Mouse (Mus musculus) megakaryocyte, embryonic 14.5 days (primary cell): ENCODE results near the gene Kifc1. TPM values are rescaled to one million over a fixed set of nuclear protein-coding genes. Genes with fewer than 3 reads are reported as not detected.
"Not testable (repeated sequence)": the region's sequence is repeated elsewhere in the genome, so short reads cannot be mapped to it uniquely, and the experiment has no call there.

Experiments used
- H3K27me3 ChIP-seq: replicated peaks from 2 replicates; pipeline ENCODE3; 2012; ENCODE audit warnings: inconsistent platforms
- H3K36me3 ChIP-seq: replicated peaks from 2 replicates; pipeline ENCODE3; 2012; ENCODE audit warnings: low read length, inconsistent platforms, mixed read lengths
- H3K4me1 ChIP-seq: 2 replicates; pipeline ENCODE4 v1.6.1; 2012; ENCODE audit warnings: inconsistent platforms
- H3K4me3 ChIP-seq: replicated peaks from 2 replicates; pipeline ENCODE3; 2012; ENCODE audit warnings: moderate library complexity, mild to moderate bottlenecking, inconsistent platforms
- H3K9me3 ChIP-seq: 2 replicates; pipeline ENCODE4 v1.6.1; 2012; ENCODE audit warnings: inconsistent platforms
- FLI1 ChIP-seq: IDR thresholded peaks from 2 replicates; pipeline ENCODE4 v1.6.1; 2012; ENCODE audit warnings: low read length, inconsistent platforms, mixed read lengths
- GATA1 ChIP-seq: IDR thresholded peaks from 3 replicates; pipeline ENCODE4 v1.6.1; 2012; ENCODE audit warnings: mixed read lengths, low read length, inconsistent platforms, borderline replicate concordance
- polyA plus RNA-seq: library from polyadenylated mRNA; stranded (reverse); fragments of >175 nt; gene quantifications from 2 replicates; pipeline ENCODE4 v1.2.3, GENCODE M21; 2012; ENCODE audit warnings: low replicate concordance; ENCODE audit not compliant: insufficient read depth

Kifc1 gene
- polyA plus RNA-seq, 1 experiment = 31.7 TPM

DNA sequence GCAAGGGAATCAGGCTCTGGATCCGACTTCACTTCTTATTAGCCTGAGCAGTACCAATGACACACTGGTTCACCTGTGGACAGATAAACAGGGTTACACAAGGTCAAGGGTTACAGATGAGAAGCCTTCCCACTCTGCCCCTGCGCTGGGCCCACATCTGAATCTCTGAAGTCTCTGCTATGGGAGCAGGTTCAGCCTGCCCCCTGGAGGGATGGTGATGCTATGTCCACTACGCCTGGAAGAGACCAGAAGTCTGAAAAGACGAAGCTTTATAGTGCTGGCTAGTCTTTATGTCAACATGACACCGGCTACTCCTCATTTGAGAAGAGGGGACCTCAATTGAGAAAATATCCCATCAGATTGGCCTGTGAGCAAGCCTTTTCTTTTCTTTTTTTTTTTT lies 14.7 kb downstream of the Kifc1 start:
- not testable (repeated sequence) for H3K4me1 ChIP-seq, H3K27me3 ChIP-seq, H3K9me3 ChIP-seq, H3K4me3 ChIP-seq
- peaks cover 25% of the 10 kb centered on the region for H3K36me3 ChIP-seq

DNA sequence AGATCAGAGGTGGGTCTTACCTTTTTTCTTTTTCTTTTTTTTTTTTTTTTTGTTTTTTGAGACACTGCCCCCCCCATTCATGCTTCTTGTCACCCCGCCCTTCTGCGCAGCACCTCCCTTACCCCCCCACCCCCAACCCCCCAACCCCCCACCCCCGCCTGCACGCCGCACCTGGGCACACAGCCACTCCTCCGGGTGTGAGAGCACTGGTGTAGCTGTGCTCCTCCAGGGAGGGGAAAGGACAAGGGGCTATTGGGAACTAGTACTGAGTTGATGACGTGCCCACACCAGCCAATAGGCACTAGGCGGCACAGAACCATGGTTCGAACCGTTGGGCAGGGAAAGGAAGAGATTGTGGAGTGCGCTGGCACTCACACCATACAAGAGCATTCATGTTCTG lies 16.1 kb downstream of the Kifc1 start:
- Histone ChIP-seq H3K4me3 (peak overlapping the region; percentile 78), H3K27me3 (no peaks in the 10 kb centered on the region), H3K9me3 (no peaks in the 10 kb centered on the region), H3K36me3 (peaks cover 20% of the 10 kb centered on the region), H3K4me1 (peaks cover 3% of the 10 kb centered on the region; the same call in 1 of the 2 replicates)
- TF ChIP-seq FLI1 (no peak), GATA1 (no peak)

DNA sequence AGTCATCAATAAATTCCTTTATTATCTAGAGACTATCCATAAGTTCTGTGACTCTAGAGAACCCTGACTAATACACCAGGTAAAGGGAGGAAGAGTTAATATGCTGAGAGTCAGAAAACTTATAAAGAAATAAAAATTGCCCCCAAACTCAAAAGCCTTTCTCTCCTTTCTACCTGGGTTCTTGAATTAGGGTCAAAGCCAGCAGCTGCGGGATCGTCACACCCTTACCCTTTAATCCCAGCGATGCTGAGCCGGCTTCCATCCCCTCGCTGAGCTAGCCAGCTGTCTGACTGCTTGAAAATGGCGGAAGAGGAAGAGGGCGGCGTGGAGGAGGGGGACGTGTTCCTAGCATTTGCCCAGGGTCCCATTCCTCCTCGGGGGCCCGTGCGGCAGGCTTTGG lies 16.9 kb downstream of the Kifc1 start, which contains the start of gene Gm7029:
Gm7029 (plus strand) TSS at position 301 of the 400 bp plus-strand sequence.
- H3K9me3 ChIP-seq = not testable (repeated sequence)

DNA sequence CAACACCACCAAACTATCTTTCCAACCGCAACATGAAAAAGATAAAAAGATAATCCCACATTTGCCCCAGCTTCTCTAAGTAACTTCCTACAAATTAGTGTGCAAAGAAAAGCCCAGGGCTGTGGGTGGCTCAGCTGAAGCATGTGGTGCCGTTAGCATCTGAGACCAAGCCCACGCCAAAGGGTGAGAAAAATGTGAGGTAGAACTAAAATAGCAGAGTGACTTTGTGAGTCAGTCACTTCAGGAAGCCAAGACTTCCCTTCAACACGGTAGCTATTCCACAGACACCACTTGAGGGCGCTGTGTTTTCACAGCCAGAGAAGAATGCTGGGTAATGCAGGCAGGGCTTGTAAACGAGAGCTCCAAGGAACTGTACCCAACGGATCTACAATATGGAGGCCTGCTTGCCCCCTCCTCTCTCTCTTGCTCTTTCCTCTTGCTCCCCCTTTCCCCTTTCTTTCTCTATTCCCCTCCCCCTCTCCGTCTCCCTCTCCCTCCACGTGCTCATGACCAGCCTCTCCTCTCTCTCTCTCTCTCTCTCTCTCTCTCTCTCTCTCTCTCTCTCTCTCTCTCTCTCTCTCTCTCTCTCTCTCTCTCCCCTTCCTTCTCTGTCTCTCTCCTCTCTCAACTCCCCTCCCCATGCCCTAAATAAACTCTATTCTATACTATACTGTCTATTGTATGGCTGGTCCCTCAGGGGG lies 25.0 kb downstream of the Kifc1 start:
- peaks cover 7% of the 10 kb centered on the region for H3K4me1 ChIP-seq
- no peaks in the 10 kb centered on the region for H3K27me3 ChIP-seq
- no peaks in the 10 kb centered on the region for H3K9me3 ChIP-seq
- TF ChIP-seq GATA1 (no peak), FLI1 (no peak)
- peak overlapping the region; percentile 83 for H3K4me3 ChIP-seq
- peaks cover 10% of the 10 kb centered on the region for H3K36me3 ChIP-seq

More for the DNA sequence above, 16.9 kb downstream of the Kifc1 start, which contains the start of gene Gm7029:
- not testable (repeated sequence) for H3K4me1 ChIP-seq, H3K27me3 ChIP-seq
- Histone ChIP-seq H3K36me3 (peaks cover 17% of the 10 kb centered on the region), H3K4me3 (peak within 1 kb of the TSS; percentile 78)

DNA sequence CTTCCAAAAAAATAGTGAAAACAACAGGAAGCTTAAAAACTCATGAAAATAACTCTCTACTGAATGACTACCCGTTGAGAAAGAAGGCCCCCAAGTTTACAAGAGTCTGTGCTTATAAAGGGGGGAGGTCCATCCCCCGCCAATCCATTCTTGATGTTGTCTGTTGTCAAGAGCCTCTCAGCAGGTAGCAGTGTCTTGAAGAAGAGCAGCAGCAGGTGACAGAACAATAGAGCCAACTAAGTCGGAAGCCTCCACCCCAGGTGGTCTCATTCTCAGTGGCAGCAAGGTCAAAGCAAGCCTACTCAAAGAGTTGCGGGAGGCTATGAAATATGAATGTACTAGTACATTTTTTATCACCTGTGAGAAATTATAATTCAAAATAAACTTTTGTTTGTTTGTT lies 32.6 kb downstream of the Kifc1 start:
- Histone ChIP-seq H3K27me3 (no peaks in the 10 kb centered on the region), H3K9me3 (peaks cover 3% of the 10 kb centered on the region; the same call in 1 of the 2 replicates), H3K36me3 (peaks cover 2% of the 10 kb centered on the region), H3K4me1 (no peaks in the 10 kb centered on the region), H3K4me3 (no peak overlapping the region)
- no peak for TF ChIP-seq GATA1
- no peak for TF ChIP-seq FLI1

DNA sequence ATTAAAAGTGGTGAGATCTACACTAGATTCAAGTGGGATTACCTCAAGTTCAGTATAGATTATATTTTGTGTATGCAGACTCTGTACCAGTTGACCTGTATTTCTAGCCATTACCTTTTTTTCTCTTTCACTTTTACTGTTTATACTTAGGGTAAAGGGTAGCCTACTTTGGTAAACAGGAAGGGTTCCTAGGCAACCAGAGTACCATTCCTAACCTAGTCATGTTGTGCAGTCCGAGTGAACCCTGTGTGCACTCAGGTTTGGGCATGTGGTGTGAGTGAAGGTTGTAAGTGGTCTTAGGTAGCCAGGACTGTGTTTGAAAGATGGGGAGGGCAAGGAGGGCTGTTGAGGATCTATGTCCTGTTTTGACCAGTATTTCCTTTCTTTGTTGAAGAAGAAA lies 39.1 kb downstream of the Kifc1 start:
- Histone ChIP-seq H3K36me3 (peaks cover 18% of the 10 kb centered on the region), H3K4me1 (peaks cover 19% of the 10 kb centered on the region), H3K27me3 (no peaks in the 10 kb centered on the region), H3K9me3 (no peaks in the 10 kb centered on the region), H3K4me3 (no peak overlapping the region)
- no peak for TF ChIP-seq GATA1
- TF ChIP-seq FLI1 = no peak

DNA sequence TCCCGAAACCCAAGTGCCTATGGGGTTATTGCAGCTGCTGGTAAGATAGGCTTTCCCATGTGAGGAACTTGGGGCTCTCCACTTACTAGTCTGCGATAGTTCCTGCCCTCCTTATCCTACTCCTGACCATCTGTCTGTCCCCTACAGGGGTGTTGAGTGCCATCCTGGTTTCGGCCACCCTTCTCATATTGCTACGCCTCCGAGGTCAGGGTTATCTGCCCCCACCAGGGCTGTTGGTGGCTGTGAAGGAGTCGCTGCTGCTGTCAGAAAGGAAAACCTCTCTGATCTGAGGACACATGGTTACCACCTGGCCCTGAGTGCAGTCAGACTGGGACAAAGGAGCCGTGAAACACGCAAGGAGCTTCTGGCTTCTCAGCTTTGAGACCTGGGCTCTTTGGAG lies 42.3 kb downstream of the Kifc1 start:
- Histone ChIP-seq H3K4me3 (no peak overlapping the region), H3K4me1 (peaks cover 35% of the 10 kb centered on the region), H3K36me3 (peaks cover 18% of the 10 kb centered on the region), H3K9me3 (no peaks in the 10 kb centered on the region), H3K27me3 (no peaks in the 10 kb centered on the region)
- TF ChIP-seq GATA1 (no peak), FLI1 (no peak)

DNA sequence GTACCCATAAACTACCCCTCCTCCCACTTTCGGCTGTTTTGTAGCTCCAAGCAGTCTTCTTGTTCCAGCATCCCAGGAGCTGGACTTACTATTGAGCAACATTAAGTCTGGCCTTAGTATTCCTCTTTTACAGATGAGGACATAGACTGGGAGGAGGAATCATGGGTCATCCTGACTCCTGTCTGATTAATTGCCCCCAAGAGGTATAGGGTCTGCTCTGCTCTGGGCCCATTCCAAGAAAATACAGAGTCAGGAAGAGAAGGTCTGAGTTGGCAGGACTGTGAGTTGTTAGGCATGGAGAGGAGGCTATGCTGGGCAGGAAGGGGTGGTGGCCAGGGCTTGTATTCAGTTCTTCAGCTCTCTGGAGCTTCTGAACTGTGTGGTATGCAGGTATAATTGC lies 46.3 kb downstream of the Kifc1 start:
- peaks cover 41% of the 10 kb centered on the region for H3K4me1 ChIP-seq
- TF ChIP-seq FLI1 (no peak), GATA1 (no peak)
- H3K4me3 ChIP-seq = peak overlapping the region; percentile 3
- H3K27me3 ChIP-seq = no peaks in the 10 kb centered on the region
- peaks cover 32% of the 10 kb centered on the region for H3K36me3 ChIP-seq
- no peaks in the 10 kb centered on the region for H3K9me3 ChIP-seq

DNA sequence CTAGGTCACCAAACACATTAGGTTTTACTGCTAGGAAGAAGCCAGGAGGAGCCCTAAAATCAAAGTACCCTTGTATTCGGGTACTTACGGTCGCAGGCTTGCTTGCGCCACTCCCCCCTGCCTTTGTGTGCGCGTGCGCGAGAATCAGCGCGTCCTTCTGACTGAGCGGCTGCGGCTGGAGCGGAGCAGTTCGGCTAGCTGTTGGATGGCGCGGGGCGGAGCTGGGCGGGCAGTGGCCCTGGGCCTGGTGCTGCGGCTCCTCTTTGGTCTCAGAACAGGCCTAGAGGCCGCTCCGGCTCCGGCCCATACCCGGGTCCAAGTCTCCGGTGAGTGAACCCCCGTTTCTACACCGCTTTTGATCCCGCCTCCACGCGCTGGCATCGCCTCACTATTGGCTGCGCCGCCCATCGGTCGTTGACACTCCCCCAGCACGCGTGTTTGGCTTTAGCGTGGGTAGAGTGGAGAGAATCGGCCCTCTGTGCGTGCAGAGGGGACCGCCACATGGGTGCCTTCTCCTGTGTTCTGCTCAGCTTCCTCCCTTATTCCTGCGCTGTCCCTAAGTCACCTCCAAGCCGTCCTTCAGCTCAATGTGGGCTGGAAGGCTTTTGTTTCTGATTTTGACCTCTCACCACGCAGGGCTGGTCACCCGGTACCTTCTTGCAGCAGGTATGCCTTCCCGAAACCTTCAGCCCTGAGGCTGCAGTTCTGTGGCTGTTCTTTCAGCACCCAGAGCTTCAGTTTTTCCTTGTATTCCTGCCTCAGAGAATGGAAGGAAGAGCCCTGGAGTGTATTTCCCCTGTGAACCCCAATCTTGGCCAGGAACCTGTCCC lies 47.3 kb downstream of the Kifc1 start, which contains the start of gene Cd320:
Cd320 (plus strand) TSS at position 126 of the 830 bp plus-strand sequence.
- TF ChIP-seq GATA1 = no peak
- peaks cover 37% of the 10 kb centered on the region for H3K4me1 ChIP-seq
- peaks cover 34% of the 10 kb centered on the region for H3K36me3 ChIP-seq
- H3K27me3 ChIP-seq = no peaks in the 10 kb centered on the region
- H3K4me3 ChIP-seq = peak within 1 kb of the TSS; percentile 96
- H3K9me3 ChIP-seq = no peaks in the 10 kb centered on the region

DNA sequence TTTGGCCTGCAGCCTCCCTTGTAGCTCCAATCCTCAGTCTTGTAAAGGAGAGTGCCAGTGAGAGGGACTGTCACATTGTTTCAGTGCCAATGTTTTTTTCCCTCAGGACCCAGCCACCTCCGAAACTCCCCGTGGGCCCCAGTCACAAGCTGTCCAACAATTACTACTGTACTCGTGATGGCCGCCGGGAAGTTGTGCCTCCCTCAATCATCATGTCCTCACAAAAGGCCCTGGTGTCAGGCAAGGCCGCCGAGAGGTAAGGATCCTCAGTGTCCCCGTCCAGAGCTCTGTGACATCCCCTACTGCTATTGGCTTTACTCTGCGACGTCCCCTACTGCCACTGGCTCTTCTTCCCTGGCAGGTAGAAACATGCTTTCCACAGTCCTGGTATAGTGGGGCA lies 60.9 kb downstream of the Kifc1 start:
- H3K36me3 ChIP-seq = peaks cover 78% of the 10 kb centered on the region
- H3K4me1 ChIP-seq = peaks cover 23% of the 10 kb centered on the region
- no peak overlapping the region for H3K4me3 ChIP-seq
- H3K9me3 ChIP-seq = no peaks in the 10 kb centered on the region
- TF ChIP-seq FLI1 = no peak
- TF ChIP-seq GATA1 = no peak
- H3K27me3 ChIP-seq = no peaks in the 10 kb centered on the region
